Mouse (Mus musculus) Patski (cell line): ENCODE data around the gene Fiz1. TPM values are rescaled to one million over a fixed set of nuclear protein-coding genes. Genes with fewer than 3 reads are reported as not detected.
A peak's percentile ranks its signal among the peaks of the same experiment; 100 is the strongest.
"Not testable (repeated sequence)": the region's sequence is repeated elsewhere in the genome, so short reads cannot be mapped to it uniquely, and the experiment has no call there.

Experiments used
- ATAC-seq: fragments of 100-300 bp; one replicate; pipeline ENCODE4 v1.8.0; 2021
- CTCF ChIA-PET: fragments of 350-600 bp; sonication (Branson Sonifier 250); formaldehyde crosslinking; loops from one replicate; lab custom pipeline; 2022; ENCODE audit warnings: inconsistent platforms; lab: Charles Lee
- POLR2A ChIA-PET: fragments of 350-600 bp; sonication (Branson Sonifier 250); formaldehyde crosslinking; loops from one replicate; lab custom pipeline; 2022; ENCODE audit warnings: antibody characterized with exemption, inconsistent platforms; lab: Charles Lee
- DNase-seq: peaks from one replicate; pipeline ENCODE4 v3.0.0-alpha.2; 2011; ENCODE audit warnings: low read depth, low spot score
- H3K27me3 ChIP-seq: fragments of 371-371 bp; one replicate; pipeline ENCODE4 v1.5.1; 2021
- CTCF ChIP-seq: fragments of 100-300 bp; IDR thresholded peaks from one replicate; pipeline ENCODE4 v1.5.1; 2021
- in situ Hi-C: fragments of 300-500 bp; cut with MboI; formaldehyde crosslinking; loops from 3 replicates; pipeline ENCODE4 v1.11.1; 2018; ENCODE audit warnings: low pct_unique_long_range_greater_than_20kb, mixed read lengths
- polyA plus RNA-seq: library from polyadenylated mRNA; unstranded; gene quantifications from one replicate; pipeline ENCODE4 v1.2.3, GENCODE M21; 2021

Fiz1 gene
- polyA plus RNA-seq, 1 experiment from 2014 or later = 31.6 TPM

DNA sequence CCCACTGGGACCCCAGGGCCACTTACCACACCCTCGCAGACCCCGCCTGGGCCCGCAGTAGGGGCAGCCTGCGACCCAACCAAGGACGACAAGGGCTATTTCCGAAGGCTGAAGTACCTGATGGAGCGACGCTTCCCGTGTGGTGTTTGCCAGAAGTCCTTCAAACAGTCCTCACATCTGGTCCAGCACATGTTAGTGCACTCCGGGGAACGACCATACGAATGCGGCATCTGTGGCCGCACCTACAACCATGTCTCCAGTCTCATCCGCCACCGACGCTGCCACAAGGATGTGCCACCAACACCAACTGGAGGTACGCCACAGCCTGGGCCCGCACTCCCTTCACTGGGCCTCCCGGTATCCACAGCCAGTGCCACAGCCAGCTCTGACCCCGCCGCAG, 15.0 kb upstream of the Fiz1 start:
- DNase-seq (no peak), ATAC-seq (no peak)
- no peaks in the 10 kb centered on the region for H3K27me3 ChIP-seq
- in situ Hi-C loops = no loop called here
- ChIA-PET CTCF (no interaction called here), POLR2A (no interaction called here)
- no peak for TF ChIP-seq CTCF

DNA sequence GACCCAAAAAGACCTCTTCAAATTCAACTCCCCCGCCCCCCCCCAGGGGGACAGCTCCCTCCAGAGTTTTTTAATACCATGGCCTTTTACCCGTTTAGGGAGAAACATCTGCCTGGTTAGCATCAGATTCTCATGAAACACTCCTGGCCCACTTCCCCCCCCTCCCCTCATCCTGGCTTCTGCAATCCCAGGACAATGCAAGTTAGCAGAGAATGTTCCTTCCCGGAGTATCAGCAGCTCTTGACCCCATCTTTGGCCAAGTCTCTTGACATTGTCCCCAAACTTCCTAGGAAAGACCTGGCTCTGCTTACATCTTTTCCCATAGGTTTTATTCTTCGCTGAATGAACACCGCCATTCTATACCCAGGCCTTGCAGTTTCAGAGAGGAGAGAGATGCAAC, 6.7 kb upstream of the Fiz1 start:
- no peak for TF ChIP-seq CTCF
- CTCF ChIA-PET = no interaction called here

DNA sequence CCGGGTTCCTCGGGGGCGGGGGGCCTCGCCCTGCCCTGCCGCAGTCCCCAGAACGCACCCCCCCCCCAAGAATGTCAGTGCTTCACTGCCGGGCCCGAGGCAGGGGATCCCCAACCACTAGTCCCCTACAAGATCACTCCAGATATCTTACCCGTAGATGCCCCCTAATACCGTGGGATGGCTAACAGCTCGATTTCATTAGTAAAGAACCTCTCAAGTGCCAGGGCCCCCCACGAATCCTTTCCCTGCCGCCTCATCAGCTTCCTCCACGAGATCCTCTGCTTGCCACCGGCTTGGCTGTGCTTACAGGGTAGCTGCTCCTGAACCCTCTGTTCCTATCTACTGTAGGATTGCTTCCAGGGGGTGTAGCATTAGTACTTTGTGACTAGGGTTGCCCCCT, 6.2 kb upstream of the Fiz1 start:
- ChIA-PET POLR2A (interaction anchor here (1.3 to 2.0 kb wide), 4 partner anchors 14 to 42 kb away, joined by 3 to 15 read pairs (median 4); partner anchors contain the start of genes 4632433K11Rik, U2af2 and Zfp784), CTCF (no interaction called here)
- ATAC-seq (peak; percentile 15), DNase-seq (no peak)
- H3K27me3 ChIP-seq = no peaks in the 10 kb centered on the region
- in situ Hi-C loops = no loop called here
- no peak for TF ChIP-seq CTCF

More for the DNA sequence above, 6.7 kb upstream of the Fiz1 start:
- H3K27me3 ChIP-seq = no peaks in the 10 kb centered on the region
- no peak for DNase-seq
- in situ Hi-C loops = no loop called here
- ATAC-seq = no peak
- POLR2A ChIA-PET = interaction anchor here (1.3 to 1.7 kb wide), 3 partner anchors 13 to 24 kb away, joined by 3 to 15 read pairs (median 3); partner anchors contain the start of genes 4632433K11Rik and Zfp784

DNA sequence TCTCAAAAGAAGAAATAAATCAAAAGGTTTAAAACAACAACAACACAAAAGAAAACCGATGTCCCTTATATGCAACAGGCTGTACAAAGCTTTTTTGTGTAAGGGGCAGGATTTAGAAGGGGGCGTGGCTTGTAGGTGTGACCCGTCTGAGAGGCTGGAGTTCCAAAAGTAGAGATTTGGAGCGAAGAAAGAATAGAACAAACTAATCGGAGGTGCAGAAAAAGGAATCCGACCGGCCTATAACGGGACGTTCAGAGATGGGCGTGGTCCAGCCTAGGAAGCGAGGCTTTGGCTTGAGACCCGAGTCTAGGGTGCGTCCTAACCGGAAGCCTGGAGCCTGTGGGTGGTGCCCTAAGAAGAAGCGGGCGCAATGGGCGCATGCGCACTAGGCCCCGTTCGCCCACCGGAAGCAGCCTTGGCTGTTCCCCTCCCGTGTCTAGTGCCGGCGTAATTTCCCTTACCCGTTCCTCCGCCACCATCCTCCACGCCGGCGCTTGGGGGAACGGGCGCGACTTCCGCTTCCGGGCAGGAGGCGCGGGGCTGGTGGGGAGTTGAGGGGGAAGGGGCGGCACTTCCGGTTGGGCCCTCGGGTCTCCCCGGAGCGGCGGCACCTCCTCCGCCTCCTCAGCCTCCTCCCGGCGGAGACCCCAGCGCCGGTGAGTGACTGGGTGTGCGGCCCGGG, 5.6 kb upstream of the Fiz1 start, which contains the start of the genes Zfp865 and Ccdc106:
Gene Zfp865 (plus strand): TSS at position 377 of the 682 bp plus-strand sequence.
Gene Ccdc106 (plus strand): TSS at position 554 of the 682 bp plus-strand sequence.
- POLR2A ChIA-PET = interaction anchor here (1.3 to 2.0 kb wide), 3 partner anchors 14 to 42 kb away, joined by 3 to 15 read pairs (median 4); partner anchors contain the start of genes 4632433K11Rik, U2af2 and Zfp784
- no peak for TF ChIP-seq CTCF
- CTCF ChIA-PET = no interaction called here

DNA sequence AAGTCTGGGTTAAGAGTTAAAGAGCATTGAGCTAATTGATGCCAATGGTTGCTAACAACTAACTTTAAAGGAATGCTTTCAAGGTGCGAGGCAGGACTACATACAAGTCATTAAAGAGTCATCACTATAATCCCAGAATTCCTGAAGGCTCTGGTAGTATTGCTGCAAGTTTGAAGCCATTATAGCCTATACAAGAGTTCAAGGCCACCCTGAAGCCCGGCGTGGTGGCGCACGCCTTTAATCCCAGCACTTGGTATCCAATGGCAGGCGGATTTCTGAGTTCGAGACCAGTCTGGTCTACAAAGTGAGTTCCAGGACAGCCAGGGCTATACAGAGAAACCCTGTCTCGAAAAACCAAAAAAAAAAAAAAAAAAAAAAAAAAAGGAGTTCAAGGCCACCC, 5.1 kb upstream of the Fiz1 start:
- POLR2A ChIA-PET = interaction anchor here (1.7 to 2.0 kb wide), 2 partner anchors 18 to 43 kb away, joined by 4 to 15 read pairs; partner anchors contain the start of genes U2af2 and Zfp784
- not testable (repeated sequence) for DNase-seq, ATAC-seq, H3K27me3 ChIP-seq
- CTCF ChIA-PET = interaction anchor here (2.3 kb wide), 1 partner anchor 41 kb away, joined by 8 read pairs; no protein-coding TSS in a partner anchor
- in situ Hi-C loops = loop anchor here (5.0 kb wide), 1 partner anchor 43 kb away; the partner anchor contains the start of gene U2af2

More for the DNA sequence above, 5.6 kb upstream of the Fiz1 start, which contains the start of the genes Zfp865 and Ccdc106:
- no peaks in the 10 kb centered on the region for H3K27me3 ChIP-seq
- peak; percentile 95 for DNase-seq
- peak; percentile 87 for ATAC-seq
- in situ Hi-C loops = loop anchor here (5.0 kb wide), 1 partner anchor 42 kb away; the partner anchor contains the start of gene U2af2

DNA sequence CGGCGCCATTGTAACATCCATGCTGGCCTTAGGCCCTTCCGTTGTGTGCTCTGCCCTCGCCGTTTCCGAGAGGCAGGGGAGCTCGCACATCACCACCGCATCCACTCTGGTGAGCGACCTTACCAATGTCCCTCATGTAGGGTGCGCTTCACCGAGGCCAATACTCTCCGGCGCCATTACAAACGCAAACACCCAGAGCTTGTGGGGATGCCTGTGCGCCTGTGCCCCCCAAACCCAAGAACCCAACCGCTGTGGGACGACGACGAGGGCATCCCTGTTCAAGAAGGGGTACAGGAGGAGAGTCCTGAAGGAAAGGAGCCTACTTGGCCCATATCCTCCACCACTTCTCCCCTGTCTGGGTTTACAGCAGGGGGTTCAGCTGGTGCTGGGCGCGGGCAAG, 3.4 kb upstream of the Fiz1 start:
- CTCF ChIA-PET = interaction anchor here (1.2 to 2.3 kb wide), 2 partner anchors 21 to 42 kb away, joined by 3 to 8 read pairs; no protein-coding TSS in a partner anchor
- no peak for TF ChIP-seq CTCF
- in situ Hi-C loops = loop anchor here (5.0 kb wide), 1 partner anchor 44 kb away; the partner anchor contains the start of gene U2af2
- POLR2A ChIA-PET = no interaction called here
- ATAC-seq (no peak), DNase-seq (no peak)
- no peaks in the 10 kb centered on the region for H3K27me3 ChIP-seq

DNA sequence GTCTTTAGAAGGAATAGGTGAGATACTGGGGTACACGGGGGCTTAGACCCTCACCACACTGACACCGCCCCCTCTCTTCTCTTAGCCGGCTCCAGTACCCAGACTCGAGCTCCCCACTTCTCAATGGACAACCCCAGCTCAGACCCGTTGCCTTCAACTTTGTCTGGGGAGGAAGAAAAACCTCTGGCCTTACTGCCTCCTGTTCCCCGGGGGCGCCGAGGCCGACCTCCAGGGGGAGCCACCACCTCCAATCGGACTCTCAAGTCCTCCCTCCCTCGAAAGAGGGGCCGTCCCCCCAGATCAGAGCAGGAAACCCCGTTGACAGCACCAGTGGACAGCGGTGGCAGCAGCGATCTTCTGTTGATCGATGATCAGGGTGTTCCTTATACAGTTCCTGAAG, 2.9 kb upstream of the Fiz1 start:
- no peaks in the 10 kb centered on the region for H3K27me3 ChIP-seq
- ATAC-seq (no peak), DNase-seq (no peak)
- ChIA-PET POLR2A (no interaction called here), CTCF (interaction anchor here (1.2 to 2.3 kb wide), 2 partner anchors 43 to 53 kb away, joined by 3 to 8 read pairs; partner anchors contain the start of gene Sbk2)
- in situ Hi-C loops = loop anchor here (5.0 kb wide), 1 partner anchor 45 kb away; the partner anchor contains the start of gene U2af2
- no peak for TF ChIP-seq CTCF

DNA sequence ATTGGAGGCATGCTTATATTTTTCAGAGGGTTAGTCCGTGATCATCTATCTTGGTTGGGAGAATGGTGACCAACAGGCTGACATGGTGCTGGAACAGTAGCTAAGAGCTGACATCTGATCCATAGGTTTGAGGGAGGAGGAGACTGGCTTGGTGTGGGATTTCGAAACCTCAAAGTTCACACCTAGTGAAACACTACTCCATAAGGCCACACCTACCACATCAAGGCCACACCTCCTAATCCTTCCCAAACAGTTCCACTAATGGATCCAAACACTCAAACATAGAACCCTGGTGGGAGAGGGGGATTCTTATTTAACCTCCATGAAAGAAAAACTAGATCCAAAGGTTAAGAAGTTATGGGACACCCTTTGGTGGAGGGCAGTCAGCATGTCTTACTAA, 2.4 kb upstream of the Fiz1 start:
- in situ Hi-C loops = loop anchor here (5.0 kb wide), 1 partner anchor 45 kb away; the partner anchor contains the start of gene U2af2
- no peak for TF ChIP-seq CTCF
- ChIA-PET CTCF (interaction anchor here (1.2 kb wide), 2 partner anchors 21 to 53 kb away, joined by 3 read pairs; partner anchors contain the start of gene Sbk2), POLR2A (interaction anchor here (1.8 kb wide), 1 partner anchor 44 kb away, joined by 12 read pairs; no protein-coding TSS in a partner anchor)
- ATAC-seq (no peak), DNase-seq (no peak)
- no peaks in the 10 kb centered on the region for H3K27me3 ChIP-seq

DNA sequence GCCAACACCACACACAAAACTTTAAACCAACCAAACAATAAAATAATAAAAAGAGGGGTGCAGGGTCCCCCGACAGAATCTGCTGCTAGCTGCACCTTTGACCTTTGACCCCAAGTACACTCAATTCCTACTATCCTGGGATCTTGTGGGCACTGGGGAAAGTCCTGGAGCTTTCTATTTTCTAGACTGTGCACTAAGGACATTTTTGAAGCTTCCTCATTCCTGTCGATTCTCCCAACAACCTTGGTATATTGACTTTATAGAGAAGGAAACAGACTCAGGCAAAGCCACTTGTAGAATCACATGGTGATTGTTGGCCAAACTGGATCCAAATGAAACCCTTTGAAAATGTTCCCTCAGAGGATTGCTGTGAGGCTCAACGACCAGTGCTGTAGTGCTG, 1.6 kb upstream of the Fiz1 start:
- in situ Hi-C loops = loop anchor here (5.0 kb wide), 1 partner anchor 46 kb away; the partner anchor contains the start of gene U2af2
- no peak for TF ChIP-seq CTCF
- CTCF ChIA-PET = interaction anchor here (1.2 kb wide), 2 partner anchors 22 to 52 kb away, joined by 3 read pairs; partner anchors contain the start of gene Sbk2
- POLR2A ChIA-PET = interaction anchor here (1.1 to 1.8 kb wide), 3 partner anchors 22 to 45 kb away, joined by 5 to 12 read pairs (median 7); partner anchors contain the start of genes Zfp580 and Zfp784
- DNase-seq (no peak), ATAC-seq (no peak)
- no peaks in the 10 kb centered on the region for H3K27me3 ChIP-seq
